Mouse (Mus musculus): Measurements from ENCODE around the gene 9330182O14Rik.

DNA sequence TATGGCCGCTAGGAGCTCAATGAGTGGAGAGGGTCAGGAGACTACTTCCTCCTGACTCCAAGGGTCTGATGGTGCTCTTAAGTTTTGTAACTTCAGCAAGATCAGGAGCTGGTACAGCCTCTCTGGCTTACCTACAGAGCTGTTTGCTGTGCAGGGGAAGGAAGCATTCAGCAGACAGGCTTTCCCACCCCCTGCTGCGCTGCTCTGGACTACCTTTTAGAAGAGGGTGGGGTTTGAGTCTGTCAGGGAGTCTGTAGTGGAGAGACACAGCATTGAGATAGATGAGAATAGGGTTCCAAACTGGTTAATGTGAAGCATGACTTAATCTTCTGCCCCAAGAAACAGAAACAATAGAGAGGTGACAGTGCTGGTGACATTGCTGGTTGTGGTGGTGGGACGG lies 17.8 kb upstream of the 9330182O14Rik start:
- no peak for TF ChIP-seq CTCF (IDR thresholded peaks at IDR 0.05; ENCODE audit: control insufficient read depth, insufficient read depth, low read length)
- no peak for TF ChIP-seq POLR2A (IDR thresholded peaks at IDR 0.05; ENCODE audit: borderline replicate concordance, control insufficient read depth, low read depth, low read length)
